Mouse (Mus musculus) intestine, embryonic 16.5 days (tissue): ENCODE data around the gene Vps41. TPM values are rescaled to one million over a fixed set of nuclear protein-coding genes. Genes with fewer than 3 reads are reported as not detected.

Experiments
- ATAC-seq: fragments of 200-750 bp; cut with Nextera tagmentation; 2 replicates; pipeline ENCODE4 v1.8.0; 2017; ENCODE audit warnings: moderate TSS enrichment, moderate library complexity
- H3K27ac ChIP-seq: fragments of 300-500 bp; sonication (generic); 2 replicates; pipeline ENCODE4 v1.5.1; 2014; ENCODE audit warnings: mild to moderate bottlenecking, low read length
- H3K27me3 ChIP-seq: fragments of 300-500 bp; sonication (generic); replicated peaks from 2 replicates; pipeline ENCODE4 v1.6.1; 2014; ENCODE audit warnings: low read length, control low read depth, mixed read lengths; ENCODE audit not compliant: control insufficient read depth, insufficient read depth
- H3K36me3 ChIP-seq: fragments of 300-500 bp; sonication (generic); 2 replicates; pipeline ENCODE4 v1.6.1; 2014; ENCODE audit warnings: low read length, control low read depth; ENCODE audit not compliant: control insufficient read depth, insufficient read depth
- H3K4me1 ChIP-seq: fragments of 300-500 bp; sonication (generic); 2 replicates; pipeline ENCODE4 v1.6.1; 2014; ENCODE audit warnings: low read length, control low read depth, mixed read lengths; ENCODE audit not compliant: control insufficient read depth, insufficient read depth
- H3K4me2 ChIP-seq: fragments of 300-500 bp; sonication (generic); 2 replicates; pipeline ENCODE4 v1.6.1; 2014; ENCODE audit warnings: low read depth, low read length, control low read depth
- H3K4me3 ChIP-seq: fragments of 300-500 bp; sonication (generic); 2 replicates; pipeline ENCODE4 v1.5.1; 2014; ENCODE audit warnings: mild to moderate bottlenecking, low read length
- H3K9ac ChIP-seq: fragments of 300-500 bp; sonication (generic); 2 replicates; pipeline ENCODE4 v1.6.1; 2014; ENCODE audit warnings: low read depth, low read length
- H3K9me3 ChIP-seq: fragments of 300-500 bp; sonication (generic); 2 replicates; pipeline ENCODE4 v1.6.1; 2016; ENCODE audit warnings: low read length, control low read depth; ENCODE audit not compliant: control insufficient read depth
- WGBS: fragments of 180-500 bp; shearing (Covaris S2); extraction: QIAGEN DNeasy Blood & Tissue Kit; methylation state at CpG from one replicate; pipeline ENCODE4 v1.1.7; 2014; 5-methylcytosine and 5-hydroxymethylcytosine counted together
- polyA plus RNA-seq: library from polyadenylated mRNA; unstranded; fragments of >200 nt; fragmentation: Nextera tagmentation; extraction: Ambion mirVana; gene quantifications from 2 replicates; pipeline ENCODE4 v1.2.1, GENCODE M21; 2015

Vps41 gene
- polyA plus RNA-seq, 1 experiment from 2014 or later, result 62.5 TPM

DNA sequence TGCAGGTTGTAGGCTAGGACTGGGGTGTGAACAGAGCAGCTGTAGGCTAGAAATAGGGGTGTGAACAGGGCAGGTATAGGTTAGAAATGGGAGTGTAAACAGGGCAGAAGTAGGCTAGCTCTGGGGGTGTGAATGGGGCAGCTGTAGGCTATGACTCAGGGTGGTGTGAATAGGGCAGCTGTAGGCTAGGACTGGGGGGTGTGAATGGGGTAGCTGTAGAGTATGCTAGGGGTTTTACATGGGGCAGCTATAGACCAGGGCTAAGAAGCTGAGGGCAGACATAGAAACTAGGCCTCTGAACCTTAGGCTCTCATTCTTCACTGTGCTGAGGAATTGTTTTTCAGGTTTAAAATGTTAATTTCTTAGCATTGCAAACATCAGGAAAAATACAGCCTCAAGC is 132.5 kb downstream of the Vps41 start:
- H3K4me2 ChIP-seq, result no peak overlapping the region
- no peak overlapping the region for H3K27ac ChIP-seq
- H3K27me3 ChIP-seq, result no peaks in the 10 kb centered on the region
- H3K36me3 ChIP-seq, result 0 out of 2 replicates have a peak, but pooled peaks cover 4% of the 10 kb centered on the region
- H3K4me3 ChIP-seq, result no peak overlapping the region
- no peaks in the 10 kb centered on the region for H3K9me3 ChIP-seq
- no peaks in the 10 kb centered on the region for H3K4me1 ChIP-seq
- no peak for ATAC-seq
- no peak overlapping the region for H3K9ac ChIP-seq

GRCm38 (mm10) chr13:18851182-18851581 is 134.1 kb downstream of the Vps41 start:
- 73% methylated on average over 4 of the region's 4 CpGs for WGBS
- Histone ChIP-seq H3K4me2 (no peak overlapping the region), H3K9me3 (no peaks in the 10 kb centered on the region), H3K27ac (no peak overlapping the region), H3K4me3 (no peak overlapping the region), H3K36me3 (0 out of 2 replicates have a peak, but pooled peaks cover 4% of the 10 kb centered on the region), H3K27me3 (no peaks in the 10 kb centered on the region), H3K4me1 (no peaks in the 10 kb centered on the region), H3K9ac (no peak overlapping the region)
- ATAC-seq, result peak; percentile 42; the same call in 1 of the 2 replicates

GRCm38 (mm10) chr13:18852718-18853117 is 135.6 kb downstream of the Vps41 start:
- 69% methylated on average over 8 of the region's 8 CpGs for WGBS
- Histone ChIP-seq H3K9ac (no peak overlapping the region), H3K27ac (no peak overlapping the region), H3K36me3 (0 out of 2 replicates have a peak, but pooled peaks cover 4% of the 10 kb centered on the region), H3K4me2 (no peak overlapping the region), H3K27me3 (no peaks in the 10 kb centered on the region), H3K4me1 (no peaks in the 10 kb centered on the region), H3K4me3 (no peak overlapping the region), H3K9me3 (no peaks in the 10 kb centered on the region)
- ATAC-seq, result peak; percentile 78

- WGBS, result 83% methylated on average over 8 of the region's 8 CpGs
- Histone ChIP-seq H3K4me3 (no peak overlapping the region), H3K27ac (no peak overlapping the region), H3K9me3 (no peaks in the 10 kb centered on the region), H3K4me2 (no peak overlapping the region), H3K4me1 (no peaks in the 10 kb centered on the region), H3K36me3 (no peaks in the 10 kb centered on the region), H3K9ac (no peak overlapping the region), H3K27me3 (no peaks in the 10 kb centered on the region)
- ATAC-seq, result no peak
Measured at GRCm38 (mm10) chr13:18856026-18856802, 139.1 kb downstream of the Vps41 start.

DNA sequence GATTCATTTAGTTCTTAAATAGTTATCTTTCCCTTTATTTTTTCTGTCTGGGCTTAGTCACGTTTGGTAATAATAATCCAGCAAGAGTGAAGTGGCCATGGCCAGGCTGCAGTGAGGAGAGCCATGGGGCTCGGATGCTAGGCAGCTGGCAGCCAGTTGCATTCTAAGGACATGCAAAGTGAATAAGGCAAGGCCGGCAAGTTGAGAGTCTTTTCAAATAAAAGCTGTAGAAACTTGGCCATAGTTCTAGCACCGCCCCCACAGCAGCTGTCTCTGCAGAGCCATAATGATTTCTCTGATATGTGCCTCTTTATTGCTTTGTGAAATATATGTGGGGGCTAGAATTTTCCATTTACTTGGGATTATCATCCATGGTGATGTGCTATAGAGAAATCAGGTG is 141.1 kb downstream of the Vps41 start:
- ATAC-seq, result no peak
- no peaks in the 10 kb centered on the region for H3K36me3 ChIP-seq
- no peaks in the 10 kb centered on the region for H3K4me1 ChIP-seq
- H3K9ac ChIP-seq, result no peak overlapping the region
- no peak overlapping the region for H3K4me3 ChIP-seq
- WGBS, result 74% methylated on average over 4 of the region's 4 CpGs
- no peaks in the 10 kb centered on the region for H3K9me3 ChIP-seq
- H3K27me3 ChIP-seq, result no peaks in the 10 kb centered on the region
- no peak overlapping the region for H3K27ac ChIP-seq
- H3K4me2 ChIP-seq, result no peak overlapping the region

GRCm38 (mm10) chr13:18859389-18859788 is 142.3 kb downstream of the Vps41 start:
- no peaks in the 10 kb centered on the region for H3K36me3 ChIP-seq
- 89% methylated on average over 3 of the region's 3 CpGs for WGBS
- H3K27me3 ChIP-seq, result no peaks in the 10 kb centered on the region
- H3K4me3 ChIP-seq, result no peak overlapping the region
- no peak for ATAC-seq
- no peaks in the 10 kb centered on the region for H3K4me1 ChIP-seq
- no peak overlapping the region for H3K9ac ChIP-seq
- no peaks in the 10 kb centered on the region for H3K9me3 ChIP-seq
- H3K4me2 ChIP-seq, result no peak overlapping the region
- H3K27ac ChIP-seq, result no peak overlapping the region

DNA sequence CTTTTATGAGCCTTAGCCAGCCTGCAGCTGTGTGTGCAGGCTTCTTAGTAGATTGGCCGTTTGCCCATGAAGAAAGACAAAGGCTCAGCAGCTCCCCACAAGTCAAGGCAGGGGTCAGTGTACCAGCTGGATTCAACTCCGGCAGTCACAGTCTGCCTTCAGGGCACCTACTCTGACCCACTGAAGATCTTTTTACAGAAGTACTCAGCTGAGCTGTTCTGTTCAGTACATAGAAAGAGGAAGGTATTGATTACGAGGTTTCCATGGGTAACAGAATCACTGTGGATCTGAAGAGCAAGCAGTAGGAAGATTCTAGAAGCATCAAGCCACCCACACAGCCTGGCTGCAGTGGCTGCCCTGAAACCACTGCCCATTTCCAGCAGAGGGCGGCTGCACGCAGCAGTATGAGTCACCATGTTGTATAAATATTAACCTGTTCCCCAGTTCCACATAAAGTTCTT is 151.0 kb downstream of the Vps41 start:
- Histone ChIP-seq H3K4me1 (0 out of 2 replicates have a peak, but pooled peaks cover 3% of the 10 kb centered on the region), H3K36me3 (no peaks in the 10 kb centered on the region), H3K4me2 (no peak overlapping the region), H3K4me3 (no peak overlapping the region), H3K9ac (no peak overlapping the region), H3K27me3 (no peaks in the 10 kb centered on the region), H3K27ac (no peak overlapping the region), H3K9me3 (no peaks in the 10 kb centered on the region)
- 32% methylated on average over 5 of the region's 5 CpGs for WGBS
- ATAC-seq, result peak; percentile 96

GRCm38 (mm10) chr13:18868825-18869224 is 151.7 kb downstream of the Vps41 start:
- no peaks in the 10 kb centered on the region for H3K9me3 ChIP-seq
- no peaks in the 10 kb centered on the region for H3K36me3 ChIP-seq
- no peak overlapping the region for H3K27ac ChIP-seq
- no peak for ATAC-seq
- H3K4me2 ChIP-seq, result no peak overlapping the region
- no peak overlapping the region for H3K4me3 ChIP-seq
- H3K4me1 ChIP-seq, result 0 out of 2 replicates have a peak, but pooled peaks cover 3% of the 10 kb centered on the region
- H3K27me3 ChIP-seq, result no peaks in the 10 kb centered on the region
- WGBS, result 88% methylated on average over 5 of the region's 5 CpGs
- H3K9ac ChIP-seq, result no peak overlapping the region

- no peak overlapping the region for H3K4me2 ChIP-seq
- ATAC-seq, result no peak
- no peaks in the 10 kb centered on the region for H3K36me3 ChIP-seq
- H3K4me3 ChIP-seq, result no peak overlapping the region
- no peaks in the 10 kb centered on the region for H3K27me3 ChIP-seq
- 50% methylated on average over 7 of the region's 7 CpGs for WGBS
- no peaks in the 10 kb centered on the region for H3K4me1 ChIP-seq
- H3K27ac ChIP-seq, result no peak overlapping the region
- no peaks in the 10 kb centered on the region for H3K9me3 ChIP-seq
- no peak overlapping the region for H3K9ac ChIP-seq
Measured at GRCm38 (mm10) chr13:18875321-18875720, 158.2 kb downstream of the Vps41 start.
